8 mouse cellular contexts compared by ENCODE assay signal in the genomic region with DNA sequence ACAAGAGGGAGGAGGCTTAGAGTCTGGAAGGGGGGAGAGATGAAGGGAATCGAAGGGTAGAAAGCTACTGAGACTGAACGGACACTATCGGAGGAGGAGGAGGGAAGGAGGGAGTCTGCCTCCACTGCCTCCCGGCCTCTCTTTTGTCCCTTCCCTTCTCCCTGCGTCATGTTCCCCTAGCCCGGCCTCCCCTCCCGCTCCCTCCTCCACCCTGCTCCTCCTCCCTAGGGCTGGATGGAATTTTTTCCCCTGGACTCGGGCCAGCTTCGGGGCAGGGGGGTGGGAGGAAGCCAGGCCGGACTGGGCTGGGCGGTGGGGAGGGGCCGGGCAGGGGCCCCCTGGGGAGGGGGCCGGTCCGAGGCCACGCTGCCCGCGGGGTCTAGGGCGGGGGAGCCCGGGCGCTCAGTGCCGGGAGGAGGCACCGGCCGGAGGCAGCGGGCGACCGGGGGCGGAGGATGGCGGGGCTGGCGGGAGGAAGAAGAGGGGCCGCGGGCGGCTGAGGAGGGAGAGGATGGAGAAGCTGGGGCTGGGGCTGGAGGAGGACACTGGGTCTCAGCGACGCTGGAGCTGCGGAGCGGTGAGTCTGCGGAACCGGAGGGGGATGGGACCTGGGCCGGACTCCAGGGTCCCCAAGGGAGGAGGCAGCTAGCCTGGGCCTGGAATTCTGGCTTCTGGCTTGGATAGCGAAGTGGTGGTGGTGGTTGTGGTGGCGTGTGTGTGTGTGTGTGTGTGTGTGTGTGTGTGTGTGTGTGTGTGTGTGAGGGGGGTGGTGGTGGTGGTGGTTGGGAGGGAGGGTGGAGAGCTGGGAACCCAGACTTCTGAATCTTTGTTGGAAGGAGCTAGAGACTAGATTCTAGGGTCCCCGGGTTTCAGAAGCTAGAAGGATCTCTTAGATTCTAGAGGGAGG. TPM values are rescaled to one million over a fixed set of nuclear protein-coding genes. Genes with fewer than 3 reads are reported as not detected.
DNase-seq lines count a peak whose midpoint lies in the region; ATAC-seq and TF ChIP-seq lines count a peak whose summit lies in the region.

A gene (plus strand): TSS at position 408 of the 907 bp plus-strand sequence.

- peak within 1 kb of the TSS; percentile 96 for H3K27ac ChIP-seq in gastrocnemius, adult 2 months
- H3K27ac ChIP-seq in hindbrain, embryonic 14.5 days, result peak within 1 kb of the TSS; percentile 100

- intact Hi-C loops in gastrocnemius, adult 2 months (cut with DNase I), result loop anchor here (1.0 to 5.0 kb wide), 2 partner anchors 11 to 40 kb away; no protein-coding TSS in a partner anchor

- peak; percentile 96 for DNase-seq in adipocyte (ENCODE audit: low spot score)
- DNase-seq in cerebellum, postnatal 4 days (ENCODE audit: low spot score in 2 of 2), result peak; percentile 91 to 94
- peak; percentile 94 for DNase-seq in gastrocnemius, adult 2 months
- peak; percentile 86 for DNase-seq in hindbrain, embryonic 14.5 days (ENCODE audit: low spot score)
- DNase-seq in left cerebral cortex, adult 11 months (ENCODE audit: low spot score), result peak; percentile 80
- DNase-seq in lung, postnatal 25 days (ENCODE audit: low spot score), result peak; percentile 93
- peak; percentile 77 for DNase-seq in retina, postnatal 7 days (ENCODE audit: low read depth, low spot score)
- no peak for DNase-seq in thymus, postnatal 25 days

- H3K36me3 ChIP-seq in hindbrain, embryonic 14.5 days (replicated peaks; ENCODE audit: control insufficient read depth, insufficient read depth), result peaks cover 7% of the 10 kb centered on the region; the same call in 1 of the 2 replicates

- peak within 1 kb of the TSS; percentile 94 for H3K4me3 ChIP-seq in gastrocnemius, adult 2 months
- peak within 1 kb of the TSS; percentile 83 for H3K4me3 ChIP-seq in hindbrain, embryonic 14.5 days (replicated peaks; ENCODE audit: low read length)

- peak; percentile 84 for ATAC-seq in hindbrain, embryonic 14.5 days (ENCODE audit: low FRiP score)

- H3K4me2 ChIP-seq in hindbrain, embryonic 14.5 days (replicated peaks), result peak within 1 kb of the TSS; percentile 73

- no peaks in the 10 kb centered on the region for H3K27me3 ChIP-seq in hindbrain, embryonic 14.5 days (ENCODE audit: control insufficient read depth, insufficient read depth, low read length)

- peak within 1 kb of the TSS; percentile 98 for H3K9ac ChIP-seq in hindbrain, embryonic 14.5 days

- WGBS in hindbrain, embryonic 14.5 days, result under 1% methylated on average over 33 of the region's 42 CpGs

- peaks cover 21% of the 10 kb centered on the region for H3K4me1 ChIP-seq in hindbrain, embryonic 14.5 days (replicated peaks; ENCODE audit: control insufficient read depth, insufficient read depth, low read length)

- TF ChIP-seq CTCF in gastrocnemius, adult 2 months (IDR thresholded peaks at IDR 0.05), result no peak

- no peaks in the 10 kb centered on the region for H3K9me3 ChIP-seq in hindbrain, embryonic 14.5 days (ENCODE audit: control insufficient read depth, low read length)

RNA-seq across cellular contexts. Expression of the gene that starts here (rescaled TPM):
- total RNA-seq in gastrocnemius, adult 2 months (2021), result 1 to 10 TPM; 8.4 to 8.9 TPM
- polyA plus RNA-seq in hindbrain, embryonic 14.5 days (2014; fragmentation: Nextera tagmentation; extraction: Ambion mirVana), result 13.0 and 18.7 TPM in 2 replicates
